Mouse (Mus musculus): ENCODE measurements around the gene Acvrl1. TPM values are rescaled to one million over a fixed set of nuclear protein-coding genes. Genes with fewer than 3 reads are reported as not detected.

Acvrl1 gene
- polyA plus RNA-seq, 1 experiment from 2014 or later, result 5.0 TPM

DNA sequence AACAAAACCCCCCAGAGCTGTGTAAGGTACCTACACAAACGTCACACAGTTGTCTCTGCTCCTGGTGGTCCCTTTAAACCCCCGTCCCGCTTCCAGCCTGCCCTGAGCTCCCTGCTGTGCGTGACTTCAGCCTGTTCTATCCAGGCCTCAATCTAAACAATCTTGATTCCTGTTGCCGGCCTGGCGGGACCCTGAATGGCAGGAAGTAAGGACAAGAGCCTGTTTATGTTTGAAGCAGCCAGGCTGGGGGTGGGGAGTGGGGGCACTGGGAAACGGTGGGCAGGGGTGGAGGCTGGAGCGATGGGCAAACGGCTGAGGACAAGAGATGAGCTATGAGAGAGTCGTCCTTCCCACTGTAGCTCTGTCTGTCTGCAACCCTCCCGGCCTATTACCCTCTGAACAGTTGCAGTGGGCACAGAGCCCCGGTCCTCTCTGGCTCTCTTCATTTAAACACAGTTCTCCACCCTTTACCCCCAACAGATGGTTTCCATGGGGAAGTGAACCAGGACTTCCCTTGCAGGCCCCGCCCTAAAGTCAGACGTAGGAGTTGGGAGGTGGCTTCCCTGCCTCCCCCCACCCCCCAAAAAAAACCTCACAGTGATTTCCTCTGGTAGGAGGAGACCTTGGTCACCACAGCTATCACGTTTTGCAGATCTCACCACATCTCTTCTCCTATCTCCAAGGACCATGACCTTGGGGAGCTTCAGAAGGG is 5.8 kb downstream of the Acvrl1 start:
- H3K9ac ChIP-seq, result no peak overlapping the region
- peaks cover 29% of the 10 kb centered on the region for H3K27me3 ChIP-seq
- ATAC-seq, result no peak
- no peak overlapping the region for H3K4me2 ChIP-seq
- H3K4me1 ChIP-seq, result peaks cover 12% of the 10 kb centered on the region
- H3K4me3 ChIP-seq, result no peak overlapping the region
- 28% methylated on average over 15 of the region's 15 CpGs for WGBS
- no peaks in the 10 kb centered on the region for H3K36me3 ChIP-seq (ENCODE audit: poor library complexity, severe bottlenecking)
- H3K27ac ChIP-seq, result no peak overlapping the region
- no peaks in the 10 kb centered on the region for H3K9me3 ChIP-seq (replicated peaks)

DNA sequence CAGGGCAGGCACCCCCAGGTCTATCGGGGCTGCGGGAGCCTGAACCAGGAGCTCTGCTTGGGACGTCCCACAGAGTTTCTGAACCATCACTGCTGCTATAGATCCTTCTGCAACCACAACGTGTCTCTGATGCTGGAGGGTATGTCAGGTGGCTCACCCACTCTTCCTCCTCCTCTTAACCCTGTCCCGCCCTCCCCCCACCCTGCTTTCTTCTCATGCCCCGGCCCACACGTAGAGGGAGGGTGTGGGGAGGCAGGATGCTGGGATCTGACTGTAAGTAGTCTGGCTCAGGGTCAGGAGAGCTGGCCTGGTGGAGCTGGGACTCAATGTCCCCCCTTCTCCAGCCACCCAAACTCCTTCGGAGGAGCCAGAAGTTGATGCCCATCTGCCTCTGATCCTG is 7.1 kb downstream of the Acvrl1 start:
- Histone ChIP-seq H3K4me2 (no peak overlapping the region), H3K9me3 (replicated peaks) (no peaks in the 10 kb centered on the region), H3K4me1 (peaks cover 25% of the 10 kb centered on the region), H3K36me3 (ENCODE audit: poor library complexity, severe bottlenecking) (no peaks in the 10 kb centered on the region), H3K27me3 (peaks cover 21% of the 10 kb centered on the region), H3K9ac (no peak overlapping the region), H3K27ac (no peak overlapping the region), H3K4me3 (no peak overlapping the region)
- WGBS, result 69% methylated on average over 8 of the region's 8 CpGs
- ATAC-seq, result no peak

DNA sequence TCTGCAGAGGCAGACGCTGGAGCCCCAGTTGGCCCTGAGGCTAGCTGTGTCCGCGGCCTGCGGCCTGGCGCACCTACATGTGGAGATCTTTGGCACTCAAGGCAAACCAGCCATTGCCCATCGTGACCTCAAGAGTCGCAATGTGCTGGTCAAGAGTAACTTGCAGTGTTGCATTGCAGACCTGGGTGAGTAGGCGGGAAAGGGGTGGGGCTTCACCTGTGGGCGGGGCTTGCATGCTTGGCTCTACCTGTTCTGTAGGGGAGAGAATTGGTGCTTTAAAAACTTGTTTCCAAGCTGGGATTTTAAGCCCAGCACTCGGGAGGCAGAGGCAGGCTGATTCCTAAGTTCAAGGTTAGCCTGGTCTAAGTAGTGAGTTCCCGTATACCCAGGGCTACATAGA is 9.1 kb downstream of the Acvrl1 start:
- Histone ChIP-seq H3K4me3 (no peak overlapping the region), H3K4me1 (peaks cover 20% of the 10 kb centered on the region), H3K27me3 (peaks cover 8% of the 10 kb centered on the region; the same call in 1 of the 2 replicates), H3K36me3 (ENCODE audit: poor library complexity, severe bottlenecking) (no peaks in the 10 kb centered on the region), H3K4me2 (no peak overlapping the region), H3K9me3 (replicated peaks) (no peaks in the 10 kb centered on the region), H3K27ac (no peak overlapping the region), H3K9ac (no peak overlapping the region)
- WGBS, result 82% methylated on average over 11 of the region's 11 CpGs
- ATAC-seq, result no peak

DNA sequence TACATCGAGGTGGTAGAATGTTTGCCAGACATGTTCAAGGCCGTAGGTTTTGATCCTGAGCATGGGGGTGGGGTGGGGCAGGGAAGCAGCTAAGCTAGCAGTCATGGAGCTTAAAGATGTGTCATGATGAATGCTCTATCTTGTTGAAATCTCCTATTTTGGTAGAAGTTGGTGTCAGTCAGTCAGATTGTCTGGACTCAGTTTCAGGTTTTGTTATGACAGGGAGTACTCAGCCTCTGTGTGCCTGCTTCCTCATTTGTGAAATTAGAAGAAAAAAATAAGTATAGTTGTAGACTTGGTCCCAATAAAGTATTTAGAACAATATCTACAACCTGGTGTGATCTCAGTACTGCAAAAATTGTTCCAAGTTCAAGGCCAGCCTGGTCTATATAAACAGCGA is 10.4 kb downstream of the Acvrl1 start:
- no peak for ATAC-seq
- Histone ChIP-seq H3K4me1 (peaks cover 28% of the 10 kb centered on the region), H3K27ac (no peak overlapping the region), H3K4me2 (no peak overlapping the region), H3K27me3 (peaks cover 7% of the 10 kb centered on the region; the same call in 1 of the 2 replicates), H3K36me3 (ENCODE audit: poor library complexity, severe bottlenecking) (no peaks in the 10 kb centered on the region), H3K4me3 (no peak overlapping the region), H3K9ac (no peak overlapping the region), H3K9me3 (replicated peaks) (no peaks in the 10 kb centered on the region)
- whole genome bisulfite sequencing, result 84% methylated on average over 3 of the region's 3 CpGs

DNA sequence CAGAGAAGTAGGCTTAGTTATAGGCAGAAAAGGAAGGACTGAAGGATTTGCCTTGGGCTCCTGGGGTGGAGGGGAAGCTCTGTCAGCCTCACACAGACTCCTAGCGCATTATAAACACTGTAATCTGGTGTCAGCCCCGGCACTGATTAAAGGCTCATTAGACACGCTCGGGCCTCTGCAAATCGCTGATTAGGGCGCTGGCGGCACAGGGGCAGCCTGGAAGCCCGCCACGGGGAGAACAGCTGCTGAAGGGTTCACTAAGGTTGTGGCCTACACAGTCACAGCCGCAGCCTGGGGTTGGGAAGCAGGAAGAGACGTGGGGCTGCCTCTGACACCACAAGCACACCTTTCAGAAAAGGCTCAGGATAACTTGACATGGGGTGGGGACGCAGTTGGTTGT is 11.6 kb downstream of the Acvrl1 start:
- Histone ChIP-seq H3K36me3 (ENCODE audit: poor library complexity, severe bottlenecking) (no peaks in the 10 kb centered on the region), H3K4me3 (no peak overlapping the region), H3K27ac (peak overlapping the region; percentile 52), H3K27me3 (peaks cover 7% of the 10 kb centered on the region; the same call in 1 of the 2 replicates), H3K4me2 (no peak overlapping the region), H3K4me1 (peaks cover 31% of the 10 kb centered on the region), H3K9me3 (replicated peaks) (no peaks in the 10 kb centered on the region), H3K9ac (no peak overlapping the region; the same call in 1 of the 2 replicates)
- 8% methylated on average over 12 of the region's 12 CpGs for WGBS
- peak; percentile 31; the same call in 1 of the 2 replicates for ATAC-seq

DNA sequence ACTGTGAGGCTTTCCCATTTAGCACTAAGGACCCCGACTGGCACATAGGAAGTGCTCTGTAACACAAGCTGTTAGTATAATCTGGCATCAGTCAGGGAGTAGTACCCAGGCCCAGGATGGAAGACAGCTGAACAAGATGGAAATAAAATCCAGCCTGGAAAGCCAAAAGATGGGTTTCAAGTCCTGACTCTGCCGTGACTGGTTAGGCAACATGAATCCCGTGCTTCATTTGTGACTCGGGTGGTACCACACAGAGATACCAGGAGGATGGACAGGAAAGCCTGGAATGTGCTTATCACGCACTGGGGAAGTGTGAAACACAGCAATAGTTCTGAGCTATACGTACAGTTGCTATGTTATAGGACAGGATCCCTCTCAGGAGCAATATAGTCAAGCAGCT is 12.3 kb downstream of the Acvrl1 start:
- H3K36me3 ChIP-seq (ENCODE audit: poor library complexity, severe bottlenecking), result no peaks in the 10 kb centered on the region
- 58% methylated on average over 6 of the region's 6 CpGs for WGBS
- H3K27me3 ChIP-seq, result peaks cover 7% of the 10 kb centered on the region; the same call in 1 of the 2 replicates
- no peak overlapping the region for H3K4me2 ChIP-seq
- ATAC-seq, result no peak
- no peak overlapping the region for H3K9ac ChIP-seq
- H3K4me1 ChIP-seq, result peaks cover 33% of the 10 kb centered on the region
- H3K27ac ChIP-seq, result 0 out of 2 replicates have a peak overlapping the region, but pooled peaks have one; percentile 52
- H3K9me3 ChIP-seq (replicated peaks), result no peaks in the 10 kb centered on the region
- no peak overlapping the region for H3K4me3 ChIP-seq

DNA sequence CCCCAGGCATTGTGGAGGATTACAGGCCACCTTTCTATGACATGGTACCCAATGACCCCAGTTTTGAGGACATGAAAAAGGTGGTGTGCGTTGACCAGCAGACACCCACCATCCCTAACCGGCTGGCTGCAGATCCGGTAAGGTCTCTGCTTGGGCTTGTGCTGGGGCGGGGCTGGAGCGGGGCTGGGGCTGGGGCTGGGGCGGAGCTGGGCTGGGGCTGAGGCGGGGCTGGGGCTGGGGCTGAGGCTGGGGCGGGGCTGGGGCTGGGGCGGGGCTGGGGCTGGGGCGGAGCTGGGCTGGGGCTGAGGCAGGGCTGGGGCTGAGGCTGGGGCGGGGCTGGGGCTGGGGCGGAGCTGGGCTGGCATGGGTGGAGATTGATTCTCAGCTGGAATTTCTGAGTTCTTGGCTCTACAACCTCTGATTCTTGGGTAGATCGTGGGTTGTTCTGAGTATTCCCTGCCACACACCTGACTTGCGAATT is 12.8 kb downstream of the Acvrl1 start:
- peak; percentile 54 for ATAC-seq
- 4% methylated on average over 9 of the region's 14 CpGs for WGBS
- no peaks in the 10 kb centered on the region for H3K36me3 ChIP-seq (ENCODE audit: poor library complexity, severe bottlenecking)

DNA sequence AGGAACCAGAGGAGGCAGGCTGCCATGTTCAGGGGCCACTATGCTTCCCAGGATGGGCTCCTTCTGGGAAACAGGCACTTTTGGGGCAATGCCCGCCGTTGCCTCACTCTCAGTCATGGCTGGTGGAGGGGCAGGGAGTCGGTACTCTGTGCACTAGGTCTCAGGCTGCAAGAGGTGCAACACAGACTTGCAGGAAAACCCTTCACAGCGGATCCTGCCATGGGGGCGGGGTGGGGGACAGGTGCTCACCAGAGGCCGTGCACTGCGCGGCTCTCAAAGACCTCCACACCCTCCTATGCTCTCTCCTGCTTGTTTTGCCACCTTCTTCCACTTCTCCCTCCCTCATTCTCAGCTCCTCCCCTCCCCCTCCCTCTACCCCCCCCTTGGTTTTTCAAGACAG is 14.3 kb downstream of the Acvrl1 start:
- WGBS, result 60% methylated on average over 8 of the region's 8 CpGs

More for the DNA sequence above, 12.8 kb downstream of the Acvrl1 start:
- no peaks in the 10 kb centered on the region for H3K9me3 ChIP-seq (replicated peaks)
- H3K27ac ChIP-seq, result no peak overlapping the region
- peaks cover 38% of the 10 kb centered on the region for H3K4me1 ChIP-seq
- H3K27me3 ChIP-seq, result peaks cover 9% of the 10 kb centered on the region; the same call in 1 of the 2 replicates
- no peak overlapping the region for H3K4me2 ChIP-seq
- H3K4me3 ChIP-seq, result no peak overlapping the region
- no peak overlapping the region for H3K9ac ChIP-seq

DNA sequence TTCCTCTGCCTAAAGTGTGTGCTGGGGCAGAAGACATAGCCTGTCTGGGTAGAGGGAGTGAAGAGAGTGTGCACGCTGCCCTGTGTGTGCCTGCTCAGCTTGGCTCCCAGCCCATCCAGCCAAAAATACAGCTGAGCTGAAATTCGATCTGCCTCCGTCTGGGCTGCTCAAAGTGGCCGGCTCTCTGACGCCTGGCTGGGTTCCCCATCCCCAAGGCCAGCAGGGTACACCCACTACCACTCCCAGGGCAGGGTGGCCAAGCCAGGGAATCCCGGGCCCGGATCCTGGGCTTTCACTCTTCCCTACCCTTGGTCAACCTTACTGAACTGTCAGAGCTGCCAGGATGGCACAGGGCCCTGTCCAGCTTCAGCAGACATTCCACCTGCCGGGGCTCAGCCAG is 15.2 kb downstream of the Acvrl1 start:
- H3K27ac ChIP-seq, result 0 out of 2 replicates have a peak overlapping the region, but pooled peaks have one; percentile 1
- peaks cover 39% of the 10 kb centered on the region for H3K4me1 ChIP-seq
- H3K4me2 ChIP-seq, result no peak overlapping the region
- ATAC-seq, result no peak
- no peaks in the 10 kb centered on the region for H3K36me3 ChIP-seq (ENCODE audit: poor library complexity, severe bottlenecking)
- no peaks in the 10 kb centered on the region for H3K9me3 ChIP-seq (replicated peaks)
- H3K27me3 ChIP-seq, result peaks cover 10% of the 10 kb centered on the region; the same call in 1 of the 2 replicates
- 0 out of 2 replicates have a peak overlapping the region, but pooled peaks have one; percentile 30 for H3K9ac ChIP-seq
- H3K4me3 ChIP-seq, result no peak overlapping the region
- WGBS, result 22% methylated on average over 8 of the region's 8 CpGs

More for the DNA sequence above, 14.3 kb downstream of the Acvrl1 start:
- no peak for ATAC-seq
- Histone ChIP-seq H3K4me1 (peaks cover 39% of the 10 kb centered on the region), H3K36me3 (ENCODE audit: poor library complexity, severe bottlenecking) (no peaks in the 10 kb centered on the region), H3K4me2 (no peak overlapping the region), H3K27ac (no peak overlapping the region), H3K9ac (no peak overlapping the region), H3K27me3 (peaks cover 10% of the 10 kb centered on the region; the same call in 1 of the 2 replicates), H3K4me3 (no peak overlapping the region), H3K9me3 (replicated peaks) (no peaks in the 10 kb centered on the region)

DNA sequence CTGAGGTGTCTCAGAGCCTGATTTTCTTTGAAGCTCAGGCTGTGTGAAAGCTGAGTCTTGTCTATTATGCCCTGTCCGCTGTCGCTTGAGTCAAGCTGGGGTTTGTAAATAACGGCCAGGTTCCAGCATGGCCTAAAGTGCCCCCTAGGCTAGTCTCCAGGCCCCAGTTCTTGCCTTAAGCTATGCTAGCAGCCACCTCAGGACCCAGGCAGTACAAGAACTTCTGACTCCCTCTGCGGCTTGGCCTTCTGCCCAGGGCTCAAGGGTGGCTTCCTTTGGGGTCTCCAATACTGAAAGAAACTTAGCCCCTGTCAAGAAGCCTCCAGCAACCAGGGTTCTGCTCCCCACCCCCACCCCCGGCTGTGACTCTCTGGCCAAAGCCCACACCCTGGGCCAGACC is 15.9 kb downstream of the Acvrl1 start:
- Histone ChIP-seq H3K27me3 (peaks cover 8% of the 10 kb centered on the region; the same call in 1 of the 2 replicates), H3K27ac (no peak overlapping the region), H3K4me1 (peaks cover 37% of the 10 kb centered on the region), H3K36me3 (ENCODE audit: poor library complexity, severe bottlenecking) (no peaks in the 10 kb centered on the region), H3K4me3 (no peak overlapping the region), H3K4me2 (no peak overlapping the region), H3K9me3 (replicated peaks) (no peaks in the 10 kb centered on the region), H3K9ac (no peak overlapping the region)
- no peak for ATAC-seq
- WGBS, result 84% methylated on average over 5 of the region's 5 CpGs

DNA sequence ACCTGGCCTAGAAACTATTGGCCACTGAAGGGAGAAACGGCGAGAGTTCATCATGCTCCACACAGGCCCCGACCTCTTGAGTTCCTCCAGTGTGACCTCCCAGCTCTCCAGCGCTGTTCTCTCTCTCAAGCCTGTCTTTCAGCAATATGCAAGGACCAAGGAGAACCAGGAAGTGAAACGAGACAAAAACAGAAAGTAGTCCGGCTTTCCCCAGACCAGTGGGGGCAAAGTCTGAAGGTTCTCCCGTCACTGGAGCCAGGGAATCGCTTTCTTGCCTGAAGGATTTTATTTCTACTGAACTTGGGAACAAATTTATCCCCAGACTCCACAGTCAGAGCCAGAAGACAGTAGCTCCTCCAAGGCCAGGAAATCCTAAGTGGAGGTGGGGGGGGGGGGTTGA is 16.5 kb downstream of the Acvrl1 start:
- WGBS, result 88% methylated on average over 8 of the region's 8 CpGs
- H3K27ac ChIP-seq, result no peak overlapping the region

DNA sequence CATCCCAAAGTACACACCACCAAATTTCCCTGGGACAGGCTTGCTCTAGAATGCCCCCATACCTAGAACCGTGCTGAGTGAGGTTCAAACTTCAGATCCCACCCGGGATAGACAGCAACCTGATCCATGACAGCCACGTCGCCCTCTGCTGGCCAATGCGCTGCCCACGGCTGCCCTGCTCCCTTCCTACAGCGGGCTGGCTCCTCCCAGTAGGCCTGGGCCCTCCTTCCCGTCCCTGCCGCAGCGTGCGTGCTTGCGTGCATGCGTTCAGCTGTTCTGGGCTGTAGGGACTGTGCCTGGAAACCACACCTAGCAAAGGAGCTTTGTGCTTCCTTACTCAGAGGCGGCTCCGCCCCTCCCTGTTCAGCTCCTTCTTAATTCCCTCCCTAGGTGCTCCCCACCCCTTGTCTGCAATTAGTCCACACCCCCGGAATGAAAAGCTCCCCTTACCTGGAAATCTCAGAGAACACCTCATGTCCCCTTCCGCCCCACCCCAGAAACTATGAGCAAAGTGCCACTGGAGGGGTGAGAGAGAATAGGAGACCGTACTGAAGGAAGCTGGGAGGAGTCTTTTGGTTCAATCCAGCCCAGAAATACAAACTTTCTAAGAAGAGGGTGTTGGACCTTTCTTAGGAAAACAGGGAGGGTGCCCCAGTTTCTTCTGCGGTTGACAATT is 17.2 kb downstream of the Acvrl1 start:
- Histone ChIP-seq H3K9me3 (replicated peaks) (no peaks in the 10 kb centered on the region), H3K27me3 (0 out of 2 replicates have a peak, but pooled peaks cover 2% of the 10 kb centered on the region), H3K27ac (no peak overlapping the region), H3K4me3 (peak overlapping the region; percentile 15; the same call in 1 of the 2 replicates), H3K9ac (peak overlapping the region; percentile 41; the same call in 1 of the 2 replicates), H3K4me1 (peaks cover 23% of the 10 kb centered on the region), H3K36me3 (ENCODE audit: poor library complexity, severe bottlenecking) (no peaks in the 10 kb centered on the region), H3K4me2 (peak overlapping the region; percentile 51)
- ATAC-seq, result peak; percentile 97
- WGBS, result 10% methylated on average over 19 of the region's 19 CpGs

More for the DNA sequence above, 16.5 kb downstream of the Acvrl1 start:
- Histone ChIP-seq H3K4me2 (no peak overlapping the region), H3K36me3 (ENCODE audit: poor library complexity, severe bottlenecking) (no peaks in the 10 kb centered on the region), H3K9me3 (replicated peaks) (no peaks in the 10 kb centered on the region), H3K9ac (no peak overlapping the region), H3K4me3 (no peak overlapping the region), H3K27me3 (0 out of 2 replicates have a peak, but pooled peaks cover 6% of the 10 kb centered on the region), H3K4me1 (peaks cover 31% of the 10 kb centered on the region)
- no peak for ATAC-seq
